Mouse (Mus musculus) intestine, postnatal 0 days (tissue): ENCODE data around the gene Lect2. TPM values are rescaled to one million over a fixed set of nuclear protein-coding genes. Genes with fewer than 3 reads are reported as not detected.
A peak's percentile ranks its signal among the peaks of the same experiment; 100 is the strongest.

Experiments
- ATAC-seq: fragments of 200-750 bp; cut with Nextera tagmentation; 2 replicates; pipeline ENCODE4 v1.8.0; 2017; ENCODE audit warnings: mild to moderate bottlenecking, moderate TSS enrichment, moderate library complexity
- H3K27ac ChIP-seq: fragments of 300-500 bp; sonication (generic); 2 replicates; pipeline ENCODE4 v1.5.1; 2014; ENCODE audit warnings: mild to moderate bottlenecking, low read depth, low read length, moderate library complexity
- H3K27me3 ChIP-seq: fragments of 300-500 bp; sonication (generic); replicated peaks from 2 replicates; pipeline ENCODE4 v1.6.1; 2014; ENCODE audit warnings: low read length, mixed read lengths; ENCODE audit not compliant: control insufficient read depth, insufficient read depth
- H3K36me3 ChIP-seq: fragments of 300-500 bp; sonication (generic); 2 replicates; pipeline ENCODE4 v1.6.1; 2014; ENCODE audit warnings: mild to moderate bottlenecking, moderate library complexity; ENCODE audit not compliant: control insufficient read depth, insufficient read depth
- H3K4me1 ChIP-seq: fragments of 300-500 bp; sonication (generic); replicated peaks from 2 replicates; pipeline ENCODE4 v1.6.1; 2014; ENCODE audit warnings: antibody characterized with exemption, low read length, mixed read lengths; ENCODE audit not compliant: control insufficient read depth, insufficient read depth
- H3K4me2 ChIP-seq: fragments of 300-500 bp; sonication (generic); replicated peaks from 2 replicates; pipeline ENCODE4 v1.6.1; 2014; ENCODE audit warnings: low read depth, mild to moderate bottlenecking, moderate library complexity
- H3K4me3 ChIP-seq: fragments of 300-500 bp; sonication (generic); 2 replicates; pipeline ENCODE4 v1.5.1; 2014; ENCODE audit warnings: low read depth, low read length
- H3K9ac ChIP-seq: fragments of 300-500 bp; sonication (generic); 2 replicates; pipeline ENCODE4 v1.6.1; 2014; ENCODE audit warnings: mild to moderate bottlenecking, low read depth, low read length
- H3K9me3 ChIP-seq: fragments of 300-500 bp; sonication (generic); 2 replicates; pipeline ENCODE4 v1.6.1; 2016; ENCODE audit warnings: mixed run types; ENCODE audit not compliant: control insufficient read depth
- CTCF ChIP-seq: sonication (generic); IDR thresholded peaks from 2 replicates; pipeline ENCODE4 v1.5.1; 2016; ENCODE audit warnings: low read depth, mild to moderate bottlenecking, control low read depth, antibody characterized with exemption, moderate library complexity
- WGBS: fragments of 180-500 bp; shearing (Covaris S2); extraction: QIAGEN DNeasy Blood & Tissue Kit; methylation state at CpG from one replicate; pipeline ENCODE4 v1.1.7; 2014; 5-methylcytosine and 5-hydroxymethylcytosine counted together
- polyA plus RNA-seq: library from polyadenylated mRNA; unstranded; fragments of >200 nt; fragmentation: Nextera tagmentation; extraction: Ambion mirVana; gene quantifications from 2 replicates; pipeline ENCODE4 v1.2.1, GENCODE M21; 2015

Lect2 gene
- polyA plus RNA-seq, 1 experiment from 2014 or later = 48.8 TPM

GRCm38 (mm10) chr13:56527846-56528245, 20.5 kb downstream of the Lect2 start:
- H3K27ac ChIP-seq = no peak overlapping the region
- 0 out of 2 replicates have a peak, but pooled peaks cover 3% of the 10 kb centered on the region for H3K4me1 ChIP-seq
- H3K9me3 ChIP-seq = no peaks in the 10 kb centered on the region
- no peaks in the 10 kb centered on the region for H3K27me3 ChIP-seq
- H3K36me3 ChIP-seq = no peaks in the 10 kb centered on the region
- no peak overlapping the region for H3K9ac ChIP-seq
- TF ChIP-seq CTCF = no peak
- no peak overlapping the region for H3K4me3 ChIP-seq
- no peak for ATAC-seq
- WGBS = 93% methylated on average over 7 of the region's 7 CpGs
- no peak overlapping the region for H3K4me2 ChIP-seq

DNA sequence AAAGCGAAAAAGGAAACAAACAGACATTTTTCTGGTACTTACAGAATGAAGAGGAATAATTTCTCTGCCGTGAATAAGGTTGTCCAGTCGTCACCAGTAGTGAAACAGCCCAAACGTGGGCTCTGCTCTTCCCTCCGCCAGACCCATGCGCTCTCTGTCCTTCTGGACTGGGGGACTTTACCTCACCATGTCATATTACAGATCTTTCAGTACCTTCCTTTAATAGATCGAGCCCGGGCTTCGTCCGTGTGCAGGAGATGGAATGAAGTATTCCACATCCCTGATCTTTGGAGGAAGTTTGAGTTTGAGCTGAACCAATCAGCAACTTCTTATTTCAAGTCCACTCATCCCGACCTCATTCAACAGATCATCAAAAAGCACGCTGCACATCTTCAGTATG, 21.4 kb downstream of the Lect2 start:
- no peaks in the 10 kb centered on the region for H3K9me3 ChIP-seq
- WGBS = 72% methylated on average over 12 of the region's 12 CpGs
- no peak overlapping the region for H3K9ac ChIP-seq
- H3K4me1 ChIP-seq = 0 out of 2 replicates have a peak, but pooled peaks cover 3% of the 10 kb centered on the region
- ATAC-seq = no peak
- H3K27me3 ChIP-seq = no peaks in the 10 kb centered on the region
- no peak for TF ChIP-seq CTCF
- no peak overlapping the region for H3K27ac ChIP-seq
- no peak overlapping the region for H3K4me2 ChIP-seq
- H3K36me3 ChIP-seq = no peaks in the 10 kb centered on the region
- H3K4me3 ChIP-seq = no peak overlapping the region

DNA sequence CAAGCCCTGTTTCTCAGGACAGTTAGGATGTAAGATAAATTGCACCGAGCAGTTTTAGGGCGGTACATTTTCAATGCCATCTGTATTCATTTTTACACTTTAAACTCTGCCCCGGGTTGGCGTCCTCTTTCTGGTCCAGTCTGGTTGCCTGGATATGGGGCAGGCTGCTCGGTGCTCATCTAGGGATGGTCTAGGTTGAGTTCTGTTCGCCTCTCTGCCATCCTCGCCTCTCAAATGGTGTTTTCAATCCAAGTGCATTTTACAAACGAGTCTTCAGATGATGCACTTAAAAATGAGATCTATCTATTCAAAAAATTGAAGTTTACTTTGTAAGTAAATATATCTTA, 25.5 kb downstream of the Lect2 start:
- ATAC-seq = no peak

GRCm38 (mm10) chr13:56522081-56522820, 26.1 kb downstream of the Lect2 start, which contains the start of gene Fbxl21:
Gene Fbxl21, plus strand, starts transcription at chr13:56522472.
- WGBS = under 1% methylated on average over 56 of the region's 56 CpGs

More for the DNA sequence above, 25.5 kb downstream of the Lect2 start:
- no peaks in the 10 kb centered on the region for H3K9me3 ChIP-seq
- H3K4me3 ChIP-seq = peak overlapping the region; percentile 67
- H3K27ac ChIP-seq = no peak overlapping the region
- peak overlapping the region; percentile 96 for H3K4me2 ChIP-seq
- no peaks in the 10 kb centered on the region for H3K4me1 ChIP-seq
- 5% methylated on average over 8 of the region's 8 CpGs for WGBS
- no peak for TF ChIP-seq CTCF
- no peaks in the 10 kb centered on the region for H3K36me3 ChIP-seq
- H3K27me3 ChIP-seq = no peaks in the 10 kb centered on the region
- peak overlapping the region; percentile 52 for H3K9ac ChIP-seq

DNA sequence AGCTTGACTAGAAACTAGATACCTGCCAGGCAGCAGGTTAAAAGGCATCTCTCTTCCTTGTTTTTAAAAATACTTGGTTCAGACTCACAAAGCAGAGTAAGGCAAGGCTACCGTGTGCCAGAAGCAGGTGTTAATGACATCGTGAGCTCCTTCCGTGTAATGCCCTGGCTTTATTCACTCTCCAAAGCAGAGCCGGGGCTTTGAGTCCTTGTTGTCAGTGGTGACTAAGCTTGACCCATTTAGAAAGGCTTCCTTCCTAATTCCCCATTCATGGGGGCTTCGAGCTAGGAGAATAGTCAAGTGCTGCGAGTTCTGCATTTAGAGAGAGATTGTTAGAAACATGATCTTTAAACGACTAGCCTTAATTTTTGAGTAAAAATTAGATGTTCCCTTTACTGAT, 31.5 kb downstream of the Lect2 start:
- 55% methylated on average over 7 of the region's 7 CpGs for WGBS

More at GRCm38 (mm10) chr13:56522081-56522820, 26.1 kb downstream of the Lect2 start, which contains the start of gene Fbxl21:
- Histone ChIP-seq H3K36me3 (no peaks in the 10 kb centered on the region), H3K4me3 (peak within 1 kb of the TSS; percentile 67), H3K9me3 (no peaks in the 10 kb centered on the region), H3K27me3 (no peaks in the 10 kb centered on the region), H3K4me2 (peak within 1 kb of the TSS; percentile 96), H3K4me1 (no peaks in the 10 kb centered on the region), H3K27ac (peak within 1 kb of the TSS; percentile 46; the same call in 1 of the 2 replicates), H3K9ac (peak within 1 kb of the TSS; percentile 52)
- TF ChIP-seq CTCF = no peak
- peak; percentile 100 for ATAC-seq

DNA sequence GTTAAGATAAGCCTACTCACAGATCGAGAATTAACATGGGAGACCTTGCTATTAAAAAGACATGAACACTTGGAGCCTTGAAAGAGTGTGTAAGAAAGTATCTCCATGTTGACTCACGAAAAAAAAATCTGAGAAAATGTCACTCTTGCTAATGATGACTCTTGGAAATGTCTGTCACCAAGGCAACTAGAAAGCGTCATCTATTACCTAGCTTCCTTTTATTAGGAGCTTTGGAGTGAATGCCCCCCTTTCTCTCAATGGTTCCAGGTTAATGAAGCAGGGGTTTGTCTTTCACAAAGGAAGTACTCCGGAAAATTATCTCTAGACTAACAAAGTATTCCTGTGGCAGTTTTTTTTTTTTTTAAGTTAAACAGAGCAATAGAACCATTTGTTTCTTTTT, 32.0 kb downstream of the Lect2 start:
- H3K36me3 ChIP-seq = no peaks in the 10 kb centered on the region
- H3K27ac ChIP-seq = no peak overlapping the region
- H3K9me3 ChIP-seq = no peaks in the 10 kb centered on the region
- no peak overlapping the region for H3K4me3 ChIP-seq
- WGBS = 64% methylated on average over 4 of the region's 4 CpGs
- no peak for ATAC-seq
- no peak for TF ChIP-seq CTCF
- no peaks in the 10 kb centered on the region for H3K4me1 ChIP-seq
- no peak overlapping the region for H3K9ac ChIP-seq
- H3K27me3 ChIP-seq = no peaks in the 10 kb centered on the region
- H3K4me2 ChIP-seq = no peak overlapping the region

More for the DNA sequence above, 31.5 kb downstream of the Lect2 start:
- Histone ChIP-seq H3K9me3 (no peaks in the 10 kb centered on the region), H3K4me1 (no peaks in the 10 kb centered on the region), H3K9ac (no peak overlapping the region), H3K4me2 (no peak overlapping the region), H3K4me3 (no peak overlapping the region), H3K36me3 (no peaks in the 10 kb centered on the region), H3K27me3 (no peaks in the 10 kb centered on the region), H3K27ac (no peak overlapping the region)
- no peak for ATAC-seq
- TF ChIP-seq CTCF = no peak
